Mouse (Mus musculus) neutrophil, adult 5-6 weeks (primary cell): ENCODE measurements at regions not wholly inside any gene's neighbourhood (a gene's known extent, or its start where the extent isn't known, plus 50 kb on each side); places are given as distances from the start of the nearest gene placed in this dataset.
A peak's percentile ranks its signal among the peaks of the same experiment; 100 is the strongest.

Experiments
- ATAC-seq: fragments of 151-379, 151-347 bp; 2 replicates; pipeline ENCODE4 v1.8.0; 2017; ENCODE audit warnings: mild to moderate bottlenecking, moderate TSS enrichment; ENCODE audit not compliant: insufficient number of reproducible peaks, poor library complexity, low FRiP score, severe bottlenecking; ENCODE audit errors: extremely low read depth

- no peak for ATAC-seq
Observed at GRCm38 (mm10) chr12:36748345-36748744, 360.0 kb upstream of the Meox2 start.

GRCm38 (mm10) chr12:36765315-36766058 lies 342.9 kb upstream of the Meox2 start:
- ATAC-seq, result no peak

DNA sequence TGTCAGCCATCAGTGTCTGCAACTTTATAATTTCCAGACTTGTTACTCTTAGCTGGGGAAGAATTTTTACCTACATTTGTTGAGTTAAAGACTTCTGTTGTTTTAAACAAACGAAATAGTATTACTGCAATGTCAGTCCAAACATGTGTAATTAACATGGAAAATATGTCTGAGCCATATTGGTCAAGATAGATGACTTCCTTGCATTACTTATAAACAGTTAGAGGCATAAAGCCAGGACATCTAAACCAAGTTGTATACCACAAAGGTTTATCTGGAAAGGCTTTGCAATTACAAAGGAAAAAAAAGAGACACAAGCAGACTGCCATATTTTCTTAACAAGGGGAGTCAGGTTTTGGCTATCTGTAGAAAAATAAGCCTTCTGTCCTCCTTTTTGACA lies 342.2 kb upstream of the Meox2 start:
- ATAC-seq, result no peak

- ATAC-seq, result no peak
Observed at GRCm38 (mm10) chr12:36780761-36781160, 327.6 kb upstream of the Meox2 start.

DNA sequence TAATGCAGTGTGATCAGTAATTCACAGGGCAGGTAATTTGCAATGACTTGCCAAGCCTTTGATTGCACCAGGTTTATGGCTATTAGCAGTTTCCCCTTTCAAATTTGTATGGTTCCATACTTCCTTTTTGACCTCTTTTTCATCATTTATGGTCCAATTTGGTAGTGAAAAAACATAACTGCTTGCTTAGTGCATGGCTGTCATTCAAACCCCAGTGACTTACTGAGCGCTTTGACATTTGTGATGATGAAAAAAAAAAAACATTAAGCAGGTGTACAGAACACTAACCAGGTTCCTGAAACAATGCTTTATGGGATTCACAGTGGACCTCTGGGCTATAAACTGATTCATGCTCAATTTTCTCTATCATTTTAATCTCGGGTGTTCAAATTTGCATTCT lies 317.5 kb upstream of the Meox2 start:
- ATAC-seq, result no peak

DNA sequence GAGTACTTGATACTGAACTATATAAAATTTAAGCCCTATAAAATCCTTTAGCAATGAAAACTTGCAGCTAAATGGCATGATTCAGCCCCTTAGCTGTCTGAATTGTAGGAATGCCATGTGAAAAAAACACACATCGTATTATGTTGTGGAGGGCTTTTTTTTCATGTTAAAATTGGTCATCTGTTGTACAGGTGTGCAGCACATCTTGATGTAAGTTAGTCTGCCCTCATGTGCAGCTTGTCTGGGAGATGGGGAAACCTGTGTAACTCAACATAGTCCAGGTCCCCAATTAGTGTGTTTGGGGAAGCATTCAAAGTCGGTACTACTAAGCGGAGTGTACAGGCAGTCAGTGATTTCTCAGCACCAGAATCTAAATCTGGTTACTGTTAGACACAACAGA lies 316.9 kb upstream of the Meox2 start:
- ATAC-seq, result no peak

DNA sequence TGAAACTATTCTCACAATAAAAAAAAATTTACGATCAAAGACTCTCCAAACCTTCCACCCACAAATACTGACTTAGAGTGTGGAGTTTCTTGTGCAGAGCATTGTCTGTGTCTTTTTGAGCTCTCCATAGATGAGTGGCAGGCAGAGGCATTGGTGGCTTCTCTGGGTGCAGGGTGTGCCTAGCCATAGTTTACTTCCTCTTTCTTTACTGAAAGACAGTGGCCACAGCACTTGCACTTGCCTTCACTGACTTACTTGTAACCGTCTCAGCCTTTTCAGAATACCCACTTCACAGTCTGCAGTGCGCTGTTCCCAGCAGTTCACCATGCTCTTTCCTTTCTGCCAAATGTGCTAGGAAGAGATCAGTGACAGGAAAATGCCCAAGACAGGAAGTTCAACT lies 316.1 kb upstream of the Meox2 start:
- ATAC-seq, result peak; percentile 41; the same call in 1 of the 2 replicates

DNA sequence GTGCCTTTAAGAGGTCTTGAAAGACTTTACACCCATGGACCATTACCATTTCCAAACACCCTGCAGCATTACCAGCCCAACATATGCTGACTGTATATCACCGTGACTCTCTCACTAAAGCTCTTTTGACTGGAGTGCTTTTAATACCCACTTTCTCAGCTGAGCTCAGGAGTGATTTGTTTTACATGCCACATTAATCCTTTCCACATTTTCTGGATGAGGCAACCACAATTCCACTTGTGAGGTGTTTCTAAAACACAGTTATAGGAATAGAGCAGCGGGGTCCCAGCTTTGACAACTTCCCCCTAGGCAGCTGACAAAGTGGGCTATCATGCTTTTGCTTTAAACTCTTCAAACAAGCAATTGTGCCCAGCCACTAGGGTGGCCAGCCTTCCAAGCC lies 314.5 kb upstream of the Meox2 start:
- ATAC-seq, result no peak

- no peak for ATAC-seq
Observed at GRCm38 (mm10) chr12:36796201-36796600, 312.1 kb upstream of the Meox2 start.

DNA sequence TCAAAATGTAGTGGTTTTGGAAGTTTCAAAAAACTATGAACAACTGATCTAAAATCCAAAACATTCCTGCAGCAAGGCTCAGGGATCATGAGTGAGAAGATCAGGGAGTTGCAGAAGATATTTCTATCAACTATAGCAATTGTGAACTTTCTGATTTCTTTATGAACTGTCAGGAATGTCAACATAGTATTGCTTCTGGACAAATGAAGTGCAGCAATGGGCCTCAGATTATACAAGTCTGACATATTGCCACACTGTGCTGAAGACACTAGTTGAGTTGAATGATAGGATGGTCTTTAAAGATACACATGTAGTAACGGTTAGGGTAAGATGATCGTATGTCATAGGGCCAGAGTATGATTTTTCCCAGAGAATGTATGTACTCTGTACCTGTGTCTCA lies 290.4 kb upstream of the Meox2 start:
- no peak for ATAC-seq

GRCm38 (mm10) chr12:36818852-36819251 lies 289.5 kb upstream of the Meox2 start:
- ATAC-seq, result no peak

DNA sequence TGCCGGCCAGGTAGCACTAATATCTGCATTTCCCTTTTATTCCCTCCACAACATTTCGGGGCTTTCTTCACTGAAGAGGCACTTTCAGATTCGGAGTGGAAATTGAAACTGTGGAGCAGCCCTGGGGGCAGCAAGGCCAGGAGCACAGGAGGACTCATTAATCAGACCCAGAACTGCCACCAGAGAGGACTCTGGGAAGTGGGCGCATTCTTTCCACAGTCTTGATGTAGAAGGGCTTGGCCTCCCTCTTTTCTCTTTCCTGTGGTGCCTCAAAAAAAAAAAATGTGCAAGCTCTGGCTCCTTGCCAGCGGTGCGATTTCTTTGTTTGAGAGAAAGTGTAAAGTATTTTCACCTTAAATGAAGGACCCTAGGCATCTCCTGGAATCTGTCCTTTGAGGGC lies 281.6 kb upstream of the Meox2 start:
- no peak for ATAC-seq

- ATAC-seq, result no peak
Observed at GRCm38 (mm10) chr12:36831307-36831997, 276.9 kb upstream of the Meox2 start.

DNA sequence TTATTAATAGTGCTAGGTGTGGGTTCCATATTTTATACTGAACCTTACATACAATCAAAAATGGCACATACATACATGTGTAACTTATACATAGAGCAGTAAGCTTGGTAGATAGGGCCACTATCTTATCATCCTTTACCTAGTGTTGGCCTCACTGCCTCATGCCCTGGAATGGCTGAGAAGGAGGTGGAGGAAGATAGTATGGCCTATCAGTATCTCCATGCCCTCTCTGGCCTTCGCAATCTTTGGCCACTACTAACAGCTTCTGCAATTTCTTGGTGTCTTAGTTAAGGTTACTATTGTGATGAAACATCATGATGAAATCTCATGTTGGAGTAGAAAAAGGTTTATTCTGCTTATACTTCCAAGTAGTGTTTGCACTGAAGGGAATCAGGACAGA lies 265.4 kb upstream of the Meox2 start:
- no peak for ATAC-seq

GRCm38 (mm10) chr12:36845130-36845529 lies 263.2 kb upstream of the Meox2 start:
- ATAC-seq, result no peak

DNA sequence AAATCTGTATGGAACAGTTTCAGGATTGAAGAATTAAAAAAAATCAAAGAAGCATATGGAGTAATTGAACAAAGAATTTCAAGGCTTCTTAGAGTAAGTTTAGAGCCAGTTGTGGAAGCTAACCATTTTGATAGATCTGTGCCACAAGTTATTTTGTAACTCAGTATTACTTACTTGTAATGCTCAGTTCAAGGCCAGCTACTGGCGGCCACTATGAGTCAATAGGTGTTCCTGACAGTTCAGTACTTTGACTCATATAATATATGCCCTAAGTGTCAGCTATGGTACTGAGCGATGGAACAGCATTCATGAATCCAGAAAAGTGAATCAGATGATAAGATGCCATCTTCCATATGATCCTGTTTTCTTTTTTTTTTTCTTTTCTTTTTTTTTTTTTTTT lies 259.3 kb upstream of the Meox2 start:
- ATAC-seq, result no peak

DNA sequence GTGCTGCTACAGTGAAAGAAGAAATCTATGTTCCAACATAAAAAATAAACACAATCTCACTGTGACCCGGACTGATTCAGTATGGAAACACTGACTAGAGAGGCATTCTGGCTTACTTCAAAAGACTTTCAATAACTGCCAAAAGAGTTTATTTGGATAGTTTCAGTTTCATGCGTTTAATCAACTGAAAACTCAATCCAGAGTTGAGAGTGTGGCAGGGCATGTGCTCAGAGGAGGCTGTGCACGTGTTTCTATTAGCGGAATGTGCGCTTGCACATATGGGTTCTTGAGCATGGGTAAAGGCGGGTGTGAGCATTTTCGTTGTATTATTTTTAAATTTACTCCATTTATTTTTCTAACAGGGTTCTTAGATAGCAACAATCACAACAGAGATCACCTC lies 245.2 kb upstream of the Meox2 start:
- ATAC-seq, result no peak

GRCm38 (mm10) chr12:36880724-36881123 lies 227.6 kb upstream of the Meox2 start:
- ATAC-seq, result no peak

DNA sequence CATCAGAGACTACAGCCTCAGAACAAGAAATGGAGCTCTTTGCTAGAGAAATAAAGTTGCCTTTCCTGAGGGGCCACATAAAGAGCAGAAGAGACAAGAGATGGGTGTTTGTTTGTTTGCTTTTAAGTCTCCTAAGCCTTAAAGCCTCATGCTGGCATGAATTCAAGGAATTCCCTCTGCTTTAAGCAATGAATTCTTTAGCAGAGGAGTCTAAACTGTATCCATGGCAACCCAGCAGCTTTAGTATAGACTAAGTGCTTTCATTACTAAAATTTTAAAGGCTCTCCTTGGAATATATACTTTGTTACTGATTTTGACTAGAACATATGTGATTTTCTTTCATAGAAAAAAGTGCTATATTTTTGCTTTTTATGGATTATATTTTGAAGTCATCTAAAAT lies 195.0 kb upstream of the Meox2 start:
- ATAC-seq, result no peak

DNA sequence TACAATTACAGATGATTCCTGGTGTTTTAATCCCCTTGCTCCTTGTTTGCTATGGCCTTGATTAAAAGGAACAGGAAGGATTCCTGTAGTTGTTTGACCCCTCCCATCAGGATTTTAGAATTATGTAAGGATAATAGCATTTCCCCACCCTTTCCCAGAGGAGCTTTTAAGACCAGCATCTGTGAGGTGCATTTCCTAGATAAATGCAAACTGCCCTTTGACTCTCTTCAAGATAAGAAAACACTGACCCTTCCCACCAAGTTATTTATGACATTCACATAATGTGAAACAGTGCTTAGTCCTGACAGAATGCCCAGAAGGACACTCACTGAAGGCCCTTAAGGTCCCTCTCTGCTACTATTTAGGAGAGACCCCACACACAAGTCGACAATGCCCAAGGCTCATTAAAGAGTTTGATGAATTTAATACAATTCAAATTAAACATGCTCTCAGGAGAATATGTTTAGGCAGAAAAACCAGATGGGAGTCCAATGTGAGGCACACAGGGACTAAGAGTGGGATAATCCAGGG lies 190.7 kb upstream of the Meox2 start:
- ATAC-seq, result no peak
